Mouse (Mus musculus) lung, postnatal 0 days (tissue): Measurements from ENCODE around the gene Scnn1b.

ENCODE experiments used
- CTCF ChIP-seq: IDR thresholded peaks from 2 replicates; pipeline ENCODE4 v1.5.1; 2016; ENCODE audit warnings: antibody characterized with exemption, mild to moderate bottlenecking
- EP300 ChIP-seq: IDR thresholded peaks from 2 replicates; pipeline ENCODE4 v1.6.1; 2016; ENCODE audit warnings: antibody characterized with exemption, mild to moderate bottlenecking, control low read depth

GRCm38 (mm10) chr7:121840810-121841209, 24.0 kb upstream of the Scnn1b start:
- TF ChIP-seq CTCF = no peak
- TF ChIP-seq EP300 = no peak
